Mouse (Mus musculus) megakaryocyte-erythroid progenitor cell, adult 5 weeks (primary cell): ENCODE measurements around the gene Cyp2b13. TPM values are rescaled to one million over a fixed set of nuclear protein-coding genes. Genes with fewer than 3 reads are reported as not detected.

ENCODE experiments used
- polyA plus RNA-seq: library from polyadenylated mRNA; stranded (reverse); fragments of >175 nt; gene quantifications from 2 replicates; pipeline ENCODE4 v1.2.3, GENCODE M21; 2012

The Cyp2b13 gene
- polyA plus RNA-seq, result not detected in 2 replicates

DNA sequence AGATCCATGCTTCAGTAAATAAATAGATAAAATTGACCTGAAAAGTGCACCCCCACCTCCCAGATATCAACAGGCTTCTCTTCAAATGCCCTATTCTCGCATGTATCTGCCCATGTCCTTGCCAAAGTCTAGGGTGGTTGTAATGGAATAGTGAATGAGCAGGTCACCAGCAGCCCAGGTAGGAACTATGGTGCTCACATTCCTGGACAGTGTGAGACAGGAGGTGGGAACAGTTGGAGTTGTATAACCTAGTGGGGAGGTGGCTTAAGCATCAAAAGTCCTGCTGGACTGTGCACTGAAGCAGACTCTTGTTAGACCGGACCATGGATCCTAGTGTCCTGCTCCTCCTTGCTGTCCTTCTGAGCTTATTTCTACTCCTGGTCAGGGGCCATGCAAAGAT, at the start of gene Cyp2b13:
Cyp2b13 (plus strand) TSS at position 301 of the 400 bp plus-strand sequence.

Other genes starting within 250 kb of the Cyp2b13 start
- gene Cyp2s1, start 244.6 kb upstream of the Cyp2b13 start, polyA plus RNA-seq, result 0.13 and 0.26 TPM in 2 replicates
- gene Cyp2b10, start 163.9 kb upstream of the Cyp2b13 start, polyA plus RNA-seq, result not detected in 2 replicates
- gene Cyp2b9, start 111.9 kb downstream of the Cyp2b13 start, polyA plus RNA-seq, result not detected in 2 replicates
- gene Vmn1r184, start 198.8 kb downstream of the Cyp2b13 start, polyA plus RNA-seq, result 0.02 TPM in 1 of 2 replicates, not detected in the other
- gene Cyp2a4, start 245.7 kb downstream of the Cyp2b13 start, polyA plus RNA-seq, result not detected in 2 replicates